Mouse (Mus musculus) retina, adult 2 months (tissue): ENCODE data around the gene Tcirg1.
A peak's percentile ranks its signal among the peaks of the same experiment; 100 is the strongest.

Source experiments
- DNase-seq: peaks from one replicate; pipeline ENCODE4 v3.0.0-alpha.2; 2012; ENCODE audit warnings: low read depth, low spot score

Gene Tcirg1

GRCm38 (mm10) chr19:3927989-3928388 lies 21.1 kb upstream of the Tcirg1 start:
- no peak for DNase-seq

DNA sequence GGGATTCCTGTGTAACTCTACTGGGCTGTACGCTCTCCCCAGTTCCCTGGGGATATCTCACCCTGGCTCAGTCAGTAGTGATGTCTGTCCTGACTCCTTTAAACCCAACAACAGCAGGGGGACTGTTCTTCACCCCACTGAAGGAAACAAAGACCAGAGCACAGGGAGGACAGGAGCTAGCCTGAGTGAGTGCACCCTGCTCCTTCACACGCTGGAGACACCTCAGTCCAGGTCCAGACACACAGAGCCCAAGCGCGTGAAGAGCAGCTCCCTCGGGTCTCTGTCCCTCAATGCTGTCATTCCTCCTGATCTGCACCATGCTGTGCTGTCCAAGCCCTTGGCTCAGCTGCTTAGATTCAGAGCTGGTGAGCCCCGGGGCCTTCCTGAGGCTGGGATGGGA lies 19.8 kb upstream of the Tcirg1 start:
- no peak for DNase-seq

DNA sequence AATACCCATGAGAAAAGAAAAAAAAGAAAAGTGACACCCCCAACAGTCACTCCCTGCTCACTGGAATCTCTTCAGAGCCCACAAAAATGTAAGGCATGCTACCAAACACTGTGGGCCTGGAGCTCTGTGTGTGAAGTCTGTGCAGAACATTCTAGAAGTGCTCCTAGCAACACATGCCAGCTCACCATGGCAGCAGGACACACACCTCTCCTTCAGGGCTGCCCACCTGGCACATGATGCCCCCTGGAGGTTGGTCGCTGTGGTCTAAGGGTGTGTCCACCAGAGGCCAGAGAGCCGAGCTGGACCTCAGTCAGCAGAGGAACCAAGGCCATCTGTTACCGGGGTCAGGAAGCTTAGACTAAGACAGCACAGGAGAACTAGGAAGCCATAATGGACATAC lies 19.3 kb upstream of the Tcirg1 start:
- DNase-seq, result no peak

DNA sequence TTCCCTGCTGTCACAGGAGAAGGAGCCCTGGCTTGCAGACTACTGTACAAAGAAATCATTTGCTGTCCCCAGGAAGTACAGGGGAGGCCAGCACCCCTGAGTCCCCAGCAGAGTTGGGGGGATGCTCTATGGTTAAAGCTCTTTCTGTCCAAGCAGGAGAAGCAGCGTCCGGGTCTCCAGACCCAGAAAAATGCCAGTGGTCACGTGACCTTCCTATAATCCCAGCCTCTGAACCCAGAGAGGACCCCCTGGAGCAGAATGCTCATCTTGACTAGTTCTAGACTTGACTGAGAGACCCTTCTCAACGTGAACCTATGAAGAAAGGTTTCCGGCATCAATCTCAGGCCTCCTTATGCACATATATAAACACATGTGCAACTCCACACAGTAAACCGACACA lies 18.9 kb upstream of the Tcirg1 start:
- no peak for DNase-seq

- DNase-seq, result no peak
Observed at GRCm38 (mm10) chr19:3924868-3925267, 17.9 kb upstream of the Tcirg1 start.

GRCm38 (mm10) chr19:3924190-3924589 lies 17.3 kb upstream of the Tcirg1 start:
- DNase-seq, result no peak

- DNase-seq, result no peak
Observed at GRCm38 (mm10) chr19:3923586-3923985, 16.7 kb upstream of the Tcirg1 start.

DNA sequence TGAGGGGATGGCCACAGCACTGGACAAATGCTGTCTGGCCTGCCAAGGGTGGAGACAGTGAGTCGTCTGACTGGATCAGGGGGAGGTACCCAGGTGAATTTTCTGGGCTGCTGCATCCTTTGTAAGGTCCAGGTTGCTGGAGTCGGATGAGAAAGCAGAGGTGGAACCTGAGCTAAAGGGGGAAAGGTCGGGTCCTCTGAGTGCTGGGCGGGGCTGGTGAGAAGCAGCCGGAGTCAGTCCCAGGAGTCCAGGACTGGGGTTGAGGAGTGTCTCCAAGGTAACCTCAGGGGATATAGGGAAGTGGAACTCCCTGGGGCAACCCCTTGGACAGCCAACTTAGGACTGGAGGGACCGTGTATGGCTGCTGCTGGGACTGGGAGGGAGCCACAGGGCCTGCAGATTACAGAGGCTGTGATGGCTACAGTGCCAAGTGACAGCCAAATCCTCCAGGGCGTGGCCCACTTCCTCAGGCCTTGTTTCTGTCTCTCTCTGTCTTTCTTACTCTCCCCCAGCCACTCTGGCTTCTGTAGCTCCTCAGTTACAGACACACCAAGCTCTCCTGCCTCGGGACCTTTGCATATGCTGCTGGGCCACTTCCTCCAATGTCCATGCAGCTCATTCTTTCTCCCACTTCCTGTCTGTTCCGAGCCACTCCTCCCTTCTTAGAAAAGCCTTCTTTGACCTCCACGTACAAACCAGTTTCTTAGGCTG lies 15.9 kb upstream of the Tcirg1 start:
- no peak for DNase-seq

DNA sequence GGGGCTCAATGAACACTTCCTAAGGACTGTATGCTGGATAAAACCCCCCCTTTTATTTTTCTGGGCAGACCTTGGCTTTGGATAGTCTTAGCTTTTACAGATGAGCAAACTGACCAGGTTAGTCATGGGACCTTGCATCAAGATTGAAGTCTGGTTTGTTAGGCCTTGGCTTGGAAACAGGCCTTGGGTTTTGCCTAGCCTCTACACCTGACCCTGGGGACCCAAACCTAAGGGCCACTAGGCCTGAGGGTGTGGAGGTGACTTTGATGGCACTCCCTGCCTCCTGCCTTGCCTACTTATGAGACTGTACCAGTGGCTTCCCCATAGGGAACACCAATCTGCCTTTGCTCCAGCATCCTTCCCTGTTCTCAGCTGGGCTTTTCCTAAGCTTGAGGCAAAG lies 13.0 kb upstream of the Tcirg1 start:
- DNase-seq, result no peak

DNA sequence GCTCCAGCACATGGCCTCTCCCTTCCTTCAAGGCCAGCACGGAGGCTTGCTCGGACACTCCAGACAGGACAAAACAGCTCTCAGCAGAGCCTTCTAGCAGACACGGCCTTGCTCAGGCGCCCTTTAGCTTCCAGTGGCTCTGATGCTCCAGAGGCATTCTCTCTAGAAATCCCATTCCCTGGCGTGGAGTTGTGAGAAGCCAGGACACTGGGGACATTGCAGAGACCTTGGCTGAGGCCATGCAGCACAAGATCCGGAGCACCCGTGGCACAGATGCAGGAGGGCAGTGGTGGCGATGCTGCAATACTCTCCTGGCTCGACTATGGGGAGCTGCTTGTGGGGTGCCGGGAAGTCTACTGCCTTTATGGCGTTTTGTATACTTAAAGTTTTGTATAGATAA lies 9.8 kb upstream of the Tcirg1 start:
- DNase-seq, result no peak

GRCm38 (mm10) chr19:3914535-3914934 lies 7.6 kb upstream of the Tcirg1 start:
- no peak for DNase-seq

GRCm38 (mm10) chr19:3913692-3914091 lies 6.8 kb upstream of the Tcirg1 start:
- DNase-seq, result no peak

DNA sequence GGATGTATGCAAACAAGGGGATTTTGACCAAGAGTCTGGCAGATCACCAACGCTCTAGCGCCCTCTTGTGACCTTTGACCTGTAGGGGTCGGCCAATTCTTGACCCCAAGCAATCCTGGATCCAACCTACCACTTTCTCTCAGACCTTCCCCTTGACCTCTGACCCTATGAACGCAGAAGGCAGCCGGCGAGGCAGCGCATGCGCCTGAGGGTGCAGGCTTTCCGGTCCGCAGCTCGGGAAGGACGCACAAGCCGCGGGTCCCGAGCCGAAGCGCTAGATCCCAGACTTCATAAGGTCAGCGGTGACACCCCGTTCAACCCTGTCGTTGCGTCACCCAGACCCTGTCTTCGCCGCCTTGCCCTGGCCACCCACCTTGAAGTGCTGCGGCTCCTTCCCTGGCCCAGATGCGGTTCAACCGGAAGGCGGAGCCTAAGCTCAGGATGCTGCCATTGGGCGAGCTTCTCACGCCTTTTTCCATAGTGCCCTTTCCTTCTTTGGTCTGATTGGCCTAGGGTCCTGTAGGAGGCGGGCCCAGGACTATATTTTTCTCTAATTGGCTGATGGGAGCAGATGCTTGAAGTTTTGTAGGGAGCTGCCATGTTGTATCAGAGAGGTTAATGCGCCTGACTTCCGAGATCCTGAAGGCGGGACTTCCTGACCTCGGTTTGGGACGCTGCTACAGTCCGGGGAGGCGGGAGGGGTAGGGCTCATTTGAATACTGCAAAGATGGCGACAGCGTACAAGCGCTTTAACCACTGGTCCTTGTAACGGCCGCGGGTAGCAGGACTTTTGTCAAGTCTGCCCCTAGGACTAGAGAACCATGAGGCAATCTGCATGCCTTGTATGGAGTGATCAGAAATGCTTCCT lies 5.6 kb upstream of the Tcirg1 start, which contains the start of gene Ndufs8:
Gene Ndufs8, minus strand, starts transcription at position 438 of the 868 bp plus-strand sequence.
- DNase-seq, result peak; percentile 96

DNA sequence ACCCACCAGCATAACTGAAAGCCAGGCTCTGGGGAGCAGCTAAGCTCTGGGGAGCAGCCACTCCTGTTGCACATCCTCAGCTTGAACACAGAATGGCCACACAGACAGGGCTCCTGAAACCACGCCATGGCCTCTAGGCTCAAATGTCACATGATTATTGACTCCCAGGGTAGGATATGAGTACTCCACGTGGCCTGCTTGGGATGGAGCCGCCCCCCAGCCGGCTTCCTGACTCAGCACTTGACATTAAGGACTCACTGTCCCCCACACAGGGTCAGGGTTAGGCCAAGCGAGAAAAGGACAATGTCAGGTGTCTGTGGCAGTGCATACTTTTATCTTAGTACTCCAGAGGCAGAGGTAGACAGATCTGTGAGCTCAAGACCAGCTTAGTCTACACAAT lies 3.3 kb upstream of the Tcirg1 start:
- DNase-seq, result no peak

GRCm38 (mm10) chr19:3907876-3908660 lies 1.1 kb upstream of the Tcirg1 start:
- DNase-seq, result no peak

GRCm38 (mm10) chr19:3906326-3906725 lies 607 bp downstream of the Tcirg1 start:
- DNase-seq, result no peak

GRCm38 (mm10) chr19:3905261-3905969 lies 1.5 kb downstream of the Tcirg1 start:
- no peak for DNase-seq

GRCm38 (mm10) chr19:3904363-3904675 lies 2.6 kb downstream of the Tcirg1 start:
- DNase-seq, result no peak

- DNase-seq, result no peak
Observed at GRCm38 (mm10) chr19:3903648-3904362, 3.1 kb downstream of the Tcirg1 start.

- DNase-seq, result no peak
Observed at GRCm38 (mm10) chr19:3902966-3903365, 4.0 kb downstream of the Tcirg1 start.

- DNase-seq, result no peak
Observed at GRCm38 (mm10) chr19:3899618-3900017, 7.3 kb downstream of the Tcirg1 start.
